Mouse (Mus musculus): ENCODE results near the gene St6gal1. TPM values are rescaled to one million over a fixed set of nuclear protein-coding genes. Genes with fewer than 3 reads are reported as not detected.

Gene St6gal1
- polyA plus RNA-seq, 1 experiment from 2014 or later, result 36.2 TPM

DNA sequence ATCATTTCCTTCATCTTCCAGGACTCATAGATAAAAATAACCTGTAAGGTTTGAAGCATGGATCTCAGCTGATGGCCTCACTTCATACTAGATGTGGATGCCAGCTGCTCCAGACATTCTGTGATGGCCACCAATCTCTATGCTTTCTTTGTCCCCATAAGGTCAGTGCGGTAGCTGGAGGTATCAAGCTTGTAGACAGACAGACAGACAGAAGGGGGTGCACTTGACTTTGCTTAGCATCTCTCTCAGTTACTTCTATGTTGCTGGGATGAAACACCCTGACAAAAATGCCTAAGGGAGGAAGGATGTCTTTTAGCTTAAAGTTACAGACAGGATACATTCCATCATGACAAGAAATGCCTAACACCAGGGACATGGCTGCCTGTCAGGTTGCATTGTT, 59.1 kb downstream of the St6gal1 start:
- no peaks in the 10 kb centered on the region for H3K9me3 ChIP-seq
- H3K27ac ChIP-seq, result no peak overlapping the region
- 92% methylated on average over 1 of the region's 1 CpGs for WGBS
- H3K4me2 ChIP-seq, result no peak overlapping the region
- ATAC-seq (ENCODE audit: low FRiP score), result no peak
- H3K4me3 ChIP-seq (replicated peaks), result no peak overlapping the region
- H3K27me3 ChIP-seq, result no peaks in the 10 kb centered on the region
- no peaks in the 10 kb centered on the region; the same call in 1 of the 2 replicates for H3K4me1 ChIP-seq
- H3K36me3 ChIP-seq (replicated peaks), result 0 out of 2 replicates have a peak, but pooled peaks cover 3% of the 10 kb centered on the region
- H3K9ac ChIP-seq, result no peak overlapping the region

DNA sequence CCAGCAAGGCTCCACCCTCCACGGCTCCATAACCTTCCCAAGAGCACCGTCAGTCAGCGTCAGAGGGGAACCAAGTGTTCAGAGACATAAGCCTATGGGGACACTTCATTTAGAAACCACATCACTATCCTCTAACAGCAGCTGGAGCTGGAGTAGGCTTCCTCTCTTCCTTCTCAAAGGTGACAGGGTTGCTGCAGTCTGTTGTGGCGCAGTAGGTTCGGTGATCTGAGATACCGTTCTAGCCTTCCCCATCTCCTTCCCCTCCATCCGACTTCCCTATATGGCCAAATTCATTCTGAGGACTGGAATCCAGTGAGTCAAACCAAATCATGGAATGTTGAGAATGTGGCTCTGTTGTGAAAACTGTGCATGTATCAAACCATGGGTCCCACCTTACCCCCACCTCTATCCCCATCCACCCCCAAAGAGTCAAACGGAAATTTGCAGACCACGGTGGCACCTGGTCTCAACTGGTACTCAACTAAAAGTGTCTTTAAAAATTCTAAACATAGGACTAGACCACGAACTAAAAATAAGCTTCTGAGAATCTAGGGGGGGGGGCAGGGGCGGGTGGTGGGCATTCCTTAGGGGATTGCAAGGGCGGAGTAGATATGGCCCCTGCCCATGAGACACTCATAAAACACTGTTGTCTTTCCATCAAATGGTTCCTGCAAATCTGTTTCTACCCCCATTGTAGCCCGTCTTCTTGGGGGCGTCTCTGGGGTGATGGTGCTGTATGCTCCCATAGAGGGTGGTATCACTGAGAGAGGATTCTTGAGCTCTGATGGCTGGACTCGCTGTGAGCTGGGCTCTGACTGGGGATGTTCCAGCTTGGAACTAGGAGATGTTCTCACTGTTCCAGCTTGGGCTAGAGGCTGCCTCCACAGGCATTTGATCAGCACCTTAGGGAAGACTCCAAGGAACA, 60.2 kb downstream of the St6gal1 start:
- H3K27me3 ChIP-seq, result no peaks in the 10 kb centered on the region
- H3K9me3 ChIP-seq, result no peaks in the 10 kb centered on the region
- 91% methylated on average over 15 of the region's 15 CpGs for WGBS
- H3K36me3 ChIP-seq (replicated peaks), result 0 out of 2 replicates have a peak, but pooled peaks cover 3% of the 10 kb centered on the region
- no peak for ATAC-seq (ENCODE audit: low FRiP score)
- H3K9ac ChIP-seq, result no peak overlapping the region
- H3K4me3 ChIP-seq (replicated peaks), result no peak overlapping the region
- no peak overlapping the region for H3K27ac ChIP-seq
- H3K4me1 ChIP-seq, result no peaks in the 10 kb centered on the region; the same call in 1 of the 2 replicates
- no peak overlapping the region for H3K4me2 ChIP-seq

DNA sequence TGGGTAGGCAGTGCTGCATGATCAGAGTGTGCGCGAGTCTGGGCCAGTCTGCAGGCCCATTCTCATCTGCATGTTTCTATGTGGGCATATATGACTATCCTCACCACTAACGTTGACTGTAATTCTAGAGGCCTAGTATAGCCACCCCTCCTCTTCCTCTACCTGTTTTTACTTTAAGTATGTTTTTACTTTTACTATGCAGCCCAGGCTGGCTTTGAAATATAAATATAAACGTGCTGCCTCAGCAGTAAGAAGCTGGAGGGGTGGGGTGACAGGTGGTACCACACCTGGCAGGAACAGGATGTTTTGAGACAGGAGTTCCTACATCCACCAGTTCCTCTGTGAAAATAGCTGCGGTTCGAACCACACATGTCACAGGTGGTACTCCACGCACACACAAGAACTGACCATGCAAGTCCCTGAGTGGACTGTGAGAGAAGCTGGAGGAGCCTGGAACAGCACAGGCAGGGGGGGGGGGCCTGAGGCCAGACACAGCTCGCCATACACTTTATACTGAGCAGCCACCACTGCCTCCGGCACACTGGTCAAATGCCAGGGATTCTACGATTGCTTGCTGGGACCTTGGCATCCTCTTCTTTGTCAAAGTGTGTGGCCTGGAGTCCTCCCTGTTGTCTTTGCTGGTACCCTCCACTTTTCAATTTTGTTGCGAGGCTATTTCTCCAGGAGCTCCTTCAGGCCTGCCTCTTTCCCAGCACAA, 62.0 kb downstream of the St6gal1 start:
- Histone ChIP-seq H3K4me2 (no peak overlapping the region), H3K27ac (no peak overlapping the region), H3K4me1 (no peaks in the 10 kb centered on the region; the same call in 1 of the 2 replicates), H3K4me3 (replicated peaks) (no peak overlapping the region), H3K27me3 (no peaks in the 10 kb centered on the region), H3K36me3 (replicated peaks) (0 out of 2 replicates have a peak, but pooled peaks cover 3% of the 10 kb centered on the region), H3K9me3 (no peaks in the 10 kb centered on the region), H3K9ac (no peak overlapping the region)
- no peak for ATAC-seq (ENCODE audit: low FRiP score)
- WGBS, result 92% methylated on average over 11 of the region's 11 CpGs

DNA sequence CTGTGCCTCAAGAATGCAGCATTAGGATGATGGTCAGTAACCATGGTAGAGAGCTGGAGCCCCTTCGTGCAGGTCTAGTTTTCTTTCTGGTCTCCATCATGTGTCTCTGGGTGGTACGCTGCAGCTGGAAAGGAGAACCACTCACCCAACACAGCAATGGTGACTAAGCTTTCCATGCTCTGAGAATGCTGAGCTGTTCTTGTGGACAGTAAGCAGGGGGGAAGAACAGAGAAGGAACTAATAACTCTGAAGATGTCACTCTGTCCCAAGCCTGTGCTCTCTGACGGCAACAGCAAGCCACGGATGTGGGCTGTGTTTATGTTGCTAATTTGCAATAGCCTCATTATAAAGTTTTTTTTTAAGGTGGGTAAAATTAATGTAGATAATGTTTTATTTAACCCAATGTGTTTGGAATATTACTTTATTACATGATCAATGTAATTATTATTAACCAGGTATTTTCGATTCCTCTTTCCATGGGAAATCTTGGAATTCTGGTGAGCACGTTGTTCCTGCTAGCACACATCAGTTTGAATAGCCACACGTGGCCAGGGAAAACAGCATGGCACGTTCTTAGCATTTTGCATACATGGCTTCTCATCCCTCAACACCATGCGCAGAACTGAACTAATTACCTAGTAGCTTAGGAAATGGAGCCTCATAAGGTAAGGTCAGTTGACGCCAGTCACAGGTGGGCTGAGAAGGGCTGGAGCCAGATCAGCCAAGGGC, 62.9 kb downstream of the St6gal1 start:
- 0 out of 2 replicates have a peak, but pooled peaks cover 3% of the 10 kb centered on the region for H3K36me3 ChIP-seq (replicated peaks)
- no peak overlapping the region for H3K4me2 ChIP-seq
- ATAC-seq (ENCODE audit: low FRiP score), result no peak
- WGBS, result 92% methylated on average over 10 of the region's 10 CpGs
- no peak overlapping the region for H3K9ac ChIP-seq
- no peaks in the 10 kb centered on the region for H3K27me3 ChIP-seq
- H3K4me3 ChIP-seq (replicated peaks), result no peak overlapping the region
- H3K9me3 ChIP-seq, result no peaks in the 10 kb centered on the region
- H3K27ac ChIP-seq, result no peak overlapping the region
- H3K4me1 ChIP-seq, result no peaks in the 10 kb centered on the region; the same call in 1 of the 2 replicates

DNA sequence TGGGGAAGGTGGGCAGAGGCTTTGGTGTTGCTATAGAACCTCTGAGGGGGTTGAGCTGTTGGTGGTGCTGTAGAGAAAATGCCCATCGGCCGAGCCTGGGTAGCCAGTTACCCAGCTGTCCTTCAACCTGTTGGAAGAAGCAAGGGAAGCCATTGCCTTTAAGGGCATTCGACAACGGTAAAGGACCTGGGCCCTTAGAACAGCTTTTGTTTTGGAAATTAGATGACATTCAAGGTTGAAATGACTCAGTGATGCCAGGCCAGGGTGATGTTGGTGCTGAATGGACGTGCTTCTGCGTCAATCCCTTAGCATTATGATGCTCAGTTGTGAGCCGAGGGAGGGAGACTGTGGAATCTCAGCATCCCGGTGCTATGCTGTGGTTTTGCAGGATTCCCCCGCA, 63.6 kb downstream of the St6gal1 start:
- H3K4me2 ChIP-seq, result no peak overlapping the region
- no peaks in the 10 kb centered on the region for H3K27me3 ChIP-seq
- no peak overlapping the region for H3K9ac ChIP-seq
- no peak overlapping the region for H3K27ac ChIP-seq
- H3K36me3 ChIP-seq (replicated peaks), result no peaks in the 10 kb centered on the region
- no peaks in the 10 kb centered on the region; the same call in 1 of the 2 replicates for H3K4me1 ChIP-seq
- ATAC-seq (ENCODE audit: low FRiP score), result no peak
- H3K9me3 ChIP-seq, result no peaks in the 10 kb centered on the region
- WGBS, result 92% methylated on average over 9 of the region's 9 CpGs
- H3K4me3 ChIP-seq (replicated peaks), result no peak overlapping the region

DNA sequence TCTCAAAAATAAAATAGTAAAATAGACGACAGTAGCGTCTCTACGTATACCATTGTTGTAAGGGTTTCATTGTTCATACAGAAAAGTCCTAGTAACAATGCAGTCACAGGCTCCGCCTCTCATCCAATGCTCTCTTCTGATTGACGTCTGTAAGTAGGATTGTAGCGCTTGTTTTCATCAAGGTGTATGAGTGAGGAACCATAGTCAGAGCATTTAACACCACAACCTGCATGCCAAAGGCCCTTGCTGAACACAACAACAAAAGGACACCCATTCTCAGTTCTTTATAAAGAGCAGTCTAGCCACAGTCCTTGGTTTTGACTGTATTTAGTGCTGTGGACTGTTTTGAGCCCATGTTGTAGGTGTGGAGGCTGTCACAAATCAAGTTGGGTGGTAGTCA, 64.9 kb downstream of the St6gal1 start:
- no peaks in the 10 kb centered on the region for H3K36me3 ChIP-seq (replicated peaks)
- H3K27ac ChIP-seq, result no peak overlapping the region
- no peak for ATAC-seq (ENCODE audit: low FRiP score)
- no peak overlapping the region for H3K4me2 ChIP-seq
- H3K27me3 ChIP-seq, result no peaks in the 10 kb centered on the region
- H3K4me1 ChIP-seq, result no peaks in the 10 kb centered on the region; the same call in 1 of the 2 replicates
- no peaks in the 10 kb centered on the region for H3K9me3 ChIP-seq
- WGBS, result 87% methylated on average over 6 of the region's 6 CpGs
- H3K4me3 ChIP-seq (replicated peaks), result no peak overlapping the region
- no peak overlapping the region for H3K9ac ChIP-seq

DNA sequence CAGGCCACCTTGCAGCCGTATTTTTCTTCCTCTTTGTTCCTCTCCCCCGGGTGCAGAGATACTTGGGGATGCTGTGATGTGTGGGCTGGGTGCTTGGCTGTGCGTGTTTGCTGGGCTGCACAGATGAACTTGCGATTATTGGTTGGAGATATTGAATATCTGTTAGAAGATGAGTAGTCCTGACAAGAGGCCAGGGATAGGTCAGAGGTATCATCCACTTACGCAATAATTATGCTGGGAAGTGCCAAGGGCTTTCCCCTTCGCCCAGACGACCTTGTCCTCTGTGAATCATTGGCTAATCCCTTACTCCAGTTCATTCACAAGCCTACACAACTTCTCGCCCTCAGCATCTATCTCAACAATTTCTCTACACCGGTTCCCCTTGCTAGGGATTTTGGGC, 65.6 kb downstream of the St6gal1 start:
- Histone ChIP-seq H3K4me1 (no peaks in the 10 kb centered on the region; the same call in 1 of the 2 replicates), H3K36me3 (replicated peaks) (no peaks in the 10 kb centered on the region), H3K27ac (no peak overlapping the region), H3K4me3 (replicated peaks) (no peak overlapping the region), H3K9ac (no peak overlapping the region), H3K4me2 (no peak overlapping the region), H3K9me3 (no peaks in the 10 kb centered on the region), H3K27me3 (no peaks in the 10 kb centered on the region)
- WGBS, result 90% methylated on average over 9 of the region's 9 CpGs
- no peak for ATAC-seq (ENCODE audit: low FRiP score)

DNA sequence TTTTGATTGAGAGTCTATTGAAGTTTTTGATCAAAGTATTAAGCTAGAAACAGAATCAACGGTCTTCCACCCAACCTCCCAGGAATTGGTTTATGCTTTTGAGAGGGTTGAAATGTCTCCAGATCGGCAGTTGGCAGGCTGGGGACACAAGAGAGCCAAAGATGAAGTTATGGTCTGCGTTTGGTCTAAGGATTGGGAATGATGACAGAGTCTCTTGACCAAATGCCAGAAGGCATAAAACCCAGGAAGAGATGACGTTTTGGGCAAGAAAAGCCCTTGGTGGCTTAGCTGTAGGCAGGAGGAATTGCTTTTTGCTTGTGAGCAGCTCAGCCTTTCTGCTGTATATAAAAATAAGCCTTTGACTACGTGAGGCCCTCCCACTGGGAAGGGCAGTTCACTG, 67.0 kb downstream of the St6gal1 start:
- no peaks in the 10 kb centered on the region for H3K27me3 ChIP-seq
- no peaks in the 10 kb centered on the region for H3K9me3 ChIP-seq
- 86% methylated on average over 5 of the region's 5 CpGs for WGBS
- H3K4me2 ChIP-seq, result no peak overlapping the region
- H3K4me1 ChIP-seq, result no peaks in the 10 kb centered on the region
- H3K36me3 ChIP-seq (replicated peaks), result no peaks in the 10 kb centered on the region
- H3K9ac ChIP-seq, result no peak overlapping the region
- H3K27ac ChIP-seq, result no peak overlapping the region
- H3K4me3 ChIP-seq (replicated peaks), result no peak overlapping the region
- ATAC-seq (ENCODE audit: low FRiP score), result no peak

DNA sequence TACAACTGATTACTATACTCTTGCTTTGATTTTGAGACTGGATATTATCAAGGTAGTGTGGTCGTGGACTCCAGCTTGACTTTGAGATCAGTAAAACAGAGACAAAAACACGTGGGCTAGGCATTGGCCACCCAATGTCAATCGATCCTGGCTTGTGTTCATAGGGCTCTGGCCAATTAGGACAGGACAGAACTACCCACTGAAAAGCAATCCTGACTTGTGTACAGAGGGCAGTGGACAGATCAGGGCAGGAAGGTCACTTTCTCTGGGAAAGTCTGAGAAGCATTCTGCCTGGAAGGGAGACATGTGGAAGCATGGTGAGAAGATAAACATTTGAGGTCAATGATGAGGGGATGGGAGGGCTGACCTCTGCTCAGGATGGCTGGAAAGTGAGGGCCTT, 69.7 kb downstream of the St6gal1 start:
- Histone ChIP-seq H3K36me3 (replicated peaks) (no peaks in the 10 kb centered on the region), H3K27ac (no peak overlapping the region), H3K9me3 (no peaks in the 10 kb centered on the region), H3K4me3 (replicated peaks) (no peak overlapping the region), H3K4me2 (no peak overlapping the region), H3K27me3 (no peaks in the 10 kb centered on the region), H3K9ac (no peak overlapping the region), H3K4me1 (no peaks in the 10 kb centered on the region)
- ATAC-seq (ENCODE audit: low FRiP score), result no peak
- WGBS, result 75% methylated on average over 3 of the region's 3 CpGs

DNA sequence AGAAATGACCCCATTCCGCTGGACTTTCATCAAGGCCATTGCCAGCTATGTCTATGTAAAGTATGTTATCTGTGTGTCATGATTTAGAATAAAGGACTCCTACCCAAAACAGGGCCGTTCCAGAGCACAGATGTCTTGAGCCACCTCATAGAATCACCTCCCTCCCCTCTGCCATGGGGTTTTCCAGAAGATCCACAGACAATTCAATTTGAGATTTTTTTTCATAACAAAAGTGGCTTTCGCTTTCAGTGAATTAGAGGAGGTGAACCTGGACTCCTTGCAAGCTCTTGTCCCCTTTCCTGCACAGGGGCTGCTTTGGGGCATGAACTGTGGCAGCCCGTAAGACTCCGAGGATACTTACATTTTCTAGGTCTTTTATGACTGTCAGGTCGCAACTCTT, 70.2 kb downstream of the St6gal1 start:
- Histone ChIP-seq H3K4me2 (no peak overlapping the region), H3K4me1 (no peaks in the 10 kb centered on the region), H3K27ac (no peak overlapping the region), H3K4me3 (replicated peaks) (no peak overlapping the region), H3K27me3 (no peaks in the 10 kb centered on the region), H3K36me3 (replicated peaks) (no peaks in the 10 kb centered on the region), H3K9me3 (no peaks in the 10 kb centered on the region), H3K9ac (no peak overlapping the region)
- 96% methylated on average over 6 of the region's 6 CpGs for WGBS
- no peak for ATAC-seq (ENCODE audit: low FRiP score)

DNA sequence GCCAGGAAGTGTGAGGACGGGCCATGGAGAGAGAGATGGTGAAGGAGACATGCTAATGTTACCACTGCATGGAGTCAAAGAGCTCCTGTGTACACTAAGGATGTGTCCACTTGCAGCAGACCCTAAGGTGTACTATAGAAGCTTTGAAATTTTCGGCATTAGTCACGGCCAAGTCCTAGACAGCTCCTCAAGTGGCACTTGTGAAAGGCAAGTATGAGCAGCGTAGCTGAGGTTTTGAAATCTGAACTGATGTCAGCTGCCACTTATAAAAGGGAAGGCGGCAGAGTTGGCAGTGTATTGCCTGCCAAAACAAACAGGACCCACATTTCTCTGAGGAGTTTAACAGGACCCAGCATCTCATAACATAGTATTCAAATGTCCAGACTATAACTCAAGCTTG, 71.2 kb downstream of the St6gal1 start:
- H3K27me3 ChIP-seq, result no peaks in the 10 kb centered on the region
- no peak overlapping the region for H3K4me2 ChIP-seq
- H3K9ac ChIP-seq, result no peak overlapping the region
- no peak overlapping the region for H3K27ac ChIP-seq
- ATAC-seq (ENCODE audit: low FRiP score), result no peak
- H3K9me3 ChIP-seq, result no peaks in the 10 kb centered on the region
- 85% methylated on average over 5 of the region's 5 CpGs for WGBS
- H3K4me1 ChIP-seq, result no peaks in the 10 kb centered on the region
- no peak overlapping the region for H3K4me3 ChIP-seq (replicated peaks)
- no peaks in the 10 kb centered on the region for H3K36me3 ChIP-seq (replicated peaks)

DNA sequence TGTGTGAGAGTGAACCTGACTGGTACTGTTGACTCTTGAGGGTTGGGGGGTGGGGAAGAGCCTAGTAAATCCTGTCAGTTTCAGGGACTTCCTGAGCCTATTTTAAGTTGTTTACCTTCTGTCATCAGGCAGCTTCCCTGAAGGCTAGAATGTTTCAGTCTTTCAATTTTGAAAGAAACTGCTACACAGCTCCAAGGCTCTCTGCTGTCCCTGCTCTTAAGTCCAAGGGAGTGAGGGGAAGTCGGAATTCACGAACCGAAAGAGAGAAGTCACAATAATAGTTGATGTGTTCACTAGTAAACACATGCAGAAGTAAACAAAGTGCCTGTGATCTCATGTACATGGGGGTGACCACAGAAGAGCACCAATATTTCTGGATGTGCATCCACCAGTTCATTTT, 72.2 kb downstream of the St6gal1 start:
- no peak overlapping the region for H3K4me3 ChIP-seq (replicated peaks)
- no peak for ATAC-seq (ENCODE audit: low FRiP score)
- H3K9ac ChIP-seq, result no peak overlapping the region
- H3K36me3 ChIP-seq (replicated peaks), result no peaks in the 10 kb centered on the region
- H3K27me3 ChIP-seq, result no peaks in the 10 kb centered on the region
- H3K4me1 ChIP-seq, result no peaks in the 10 kb centered on the region
- H3K4me2 ChIP-seq, result no peak overlapping the region
- WGBS, result 92% methylated on average over 3 of the region's 3 CpGs
- H3K27ac ChIP-seq, result no peak overlapping the region
- H3K9me3 ChIP-seq, result no peaks in the 10 kb centered on the region
